Mouse (Mus musculus): ENCODE data around the gene Ddc.

Ddc gene

GRCm38 (mm10) chr11:11875230-11875629 is 22.7 kb downstream of the Ddc start:
- no peak for DNase-seq

- no peak for DNase-seq
These were observed 24.7 kb downstream of the Ddc start for GRCm38 (mm10) chr11:11873023-11873908.

DNA sequence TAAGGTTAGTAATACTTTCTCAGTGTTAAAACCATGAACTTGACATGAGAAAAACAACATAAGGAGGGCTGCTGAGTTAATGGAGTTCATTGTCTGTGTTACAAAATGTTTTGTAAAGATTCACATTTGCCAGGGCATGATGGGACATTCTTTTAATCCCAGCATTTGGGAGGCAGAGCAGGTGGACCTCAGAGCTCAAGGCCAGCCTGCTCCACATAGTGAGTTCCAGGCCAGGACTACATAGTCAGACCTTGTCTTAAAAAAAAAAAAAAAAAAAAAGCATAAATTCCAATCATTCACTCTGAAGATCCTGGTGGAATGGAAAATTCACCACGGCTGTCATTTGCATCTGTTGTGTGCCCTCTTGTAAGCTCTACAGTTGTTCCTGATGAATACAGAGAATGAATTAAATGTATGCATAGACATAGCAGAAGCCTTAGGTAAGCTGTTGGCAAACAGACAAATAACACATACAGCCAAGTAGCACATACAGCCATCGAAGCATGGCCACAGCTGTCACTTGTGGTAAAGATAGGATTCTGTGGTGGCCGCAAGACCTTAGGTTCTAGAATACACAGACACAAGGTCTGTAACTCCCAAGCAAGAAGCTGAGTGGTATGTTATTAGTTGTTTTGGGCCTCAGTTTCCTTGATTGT is 25.7 kb downstream of the Ddc start:
- no peak for DNase-seq

GRCm38 (mm10) chr11:11871197-11871813 is 26.6 kb downstream of the Ddc start:
- no peak for DNase-seq

GRCm38 (mm10) chr11:11867971-11868481 is 29.9 kb downstream of the Ddc start:
- peak; percentile 16 for DNase-seq

DNA sequence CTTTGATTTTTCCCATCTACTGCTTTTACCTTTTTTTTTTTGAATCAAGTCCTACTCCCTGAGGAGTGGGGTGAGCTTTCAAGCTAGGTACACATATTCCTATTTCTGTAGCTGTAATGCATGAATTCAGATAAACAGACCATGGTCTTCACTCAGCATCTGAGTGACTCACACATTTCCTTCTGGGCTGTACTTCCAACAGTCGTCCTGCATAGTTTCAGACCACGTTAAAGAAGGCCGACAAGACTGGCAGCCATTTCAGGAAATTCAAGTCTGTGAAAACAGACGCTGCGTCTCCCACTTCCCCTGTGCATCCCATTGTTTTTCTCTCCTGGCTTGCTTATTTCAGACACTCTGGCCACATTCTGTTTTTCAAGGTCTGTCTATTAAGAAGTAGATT is 31.2 kb downstream of the Ddc start:
- no peak for DNase-seq

DNA sequence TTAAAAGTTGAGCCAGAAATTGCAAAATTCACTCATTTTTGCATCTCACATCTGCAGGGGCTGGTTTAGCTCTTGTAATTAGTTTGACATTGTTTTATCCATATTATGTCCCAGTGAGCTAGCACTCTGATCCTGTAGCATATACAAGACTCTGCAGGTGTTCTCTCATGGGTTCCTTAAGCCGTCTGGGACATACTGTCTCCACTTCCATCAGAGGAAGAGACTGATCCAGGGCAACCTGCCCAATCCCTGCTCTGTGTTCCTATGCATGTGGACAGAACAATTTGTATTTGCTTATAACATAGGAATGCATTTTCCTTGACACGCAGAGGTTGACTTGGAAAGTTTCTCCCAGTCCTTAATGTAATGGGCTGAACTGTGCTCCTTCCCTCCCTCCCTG is 32.8 kb downstream of the Ddc start:
- no peak for DNase-seq

DNA sequence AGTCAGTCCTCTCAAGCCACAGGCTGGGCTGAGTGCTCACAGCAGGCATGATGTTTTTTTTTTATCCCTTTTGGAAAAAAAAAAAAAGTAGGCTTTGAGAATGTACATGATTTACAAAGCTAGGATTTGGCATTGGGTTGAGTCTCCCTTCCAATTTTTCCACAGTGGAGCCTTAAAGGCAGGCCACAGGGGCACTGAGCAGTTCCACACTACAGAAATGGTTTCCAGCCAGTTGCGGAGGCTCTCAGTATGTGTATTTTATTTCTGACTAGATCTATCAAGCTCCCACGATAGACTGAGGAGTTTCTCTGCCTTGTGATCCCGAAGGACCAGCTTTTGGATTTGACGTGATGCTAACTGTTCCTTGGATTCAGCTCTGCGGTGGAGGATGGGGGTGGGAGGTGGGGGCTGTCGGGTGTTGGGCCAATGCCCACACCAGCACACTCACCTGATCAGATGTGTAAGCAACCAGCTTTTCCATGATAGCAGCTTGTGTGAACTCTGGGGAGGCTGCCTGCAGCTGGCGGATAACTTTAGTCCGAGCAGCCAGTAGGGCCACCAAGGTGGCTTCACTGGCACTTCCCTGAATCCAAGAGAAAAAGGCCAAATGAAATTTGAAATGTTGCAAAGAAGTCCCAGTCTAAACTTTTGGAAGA is 33.4 kb downstream of the Ddc start:
- DNase-seq: no peak

DNA sequence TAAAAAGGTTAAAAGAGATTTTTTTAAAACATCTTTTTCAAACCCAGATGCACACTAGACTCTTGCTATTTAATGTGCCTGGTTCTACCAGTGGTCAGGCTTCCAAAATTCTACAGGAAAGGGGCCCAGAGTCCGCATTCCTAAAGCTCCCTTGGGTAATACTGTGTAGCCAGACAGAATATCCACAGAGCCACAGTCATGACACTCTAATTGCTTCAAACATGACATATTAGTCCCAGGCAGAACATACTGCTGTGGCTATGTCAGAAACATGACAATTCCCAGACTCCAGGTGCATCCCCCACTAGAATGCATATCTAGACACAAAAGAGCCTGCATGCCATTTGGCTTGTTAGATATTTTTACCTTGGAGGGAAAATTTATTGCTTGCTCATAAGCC is 35.4 kb downstream of the Ddc start:
- no peak for DNase-seq

GRCm38 (mm10) chr11:11856959-11857358 is 41.0 kb downstream of the Ddc start:
- DNase-seq: no peak

- DNase-seq: peak; percentile 37
These were observed 42.2 kb downstream of the Ddc start for GRCm38 (mm10) chr11:11855685-11856131.

DNA sequence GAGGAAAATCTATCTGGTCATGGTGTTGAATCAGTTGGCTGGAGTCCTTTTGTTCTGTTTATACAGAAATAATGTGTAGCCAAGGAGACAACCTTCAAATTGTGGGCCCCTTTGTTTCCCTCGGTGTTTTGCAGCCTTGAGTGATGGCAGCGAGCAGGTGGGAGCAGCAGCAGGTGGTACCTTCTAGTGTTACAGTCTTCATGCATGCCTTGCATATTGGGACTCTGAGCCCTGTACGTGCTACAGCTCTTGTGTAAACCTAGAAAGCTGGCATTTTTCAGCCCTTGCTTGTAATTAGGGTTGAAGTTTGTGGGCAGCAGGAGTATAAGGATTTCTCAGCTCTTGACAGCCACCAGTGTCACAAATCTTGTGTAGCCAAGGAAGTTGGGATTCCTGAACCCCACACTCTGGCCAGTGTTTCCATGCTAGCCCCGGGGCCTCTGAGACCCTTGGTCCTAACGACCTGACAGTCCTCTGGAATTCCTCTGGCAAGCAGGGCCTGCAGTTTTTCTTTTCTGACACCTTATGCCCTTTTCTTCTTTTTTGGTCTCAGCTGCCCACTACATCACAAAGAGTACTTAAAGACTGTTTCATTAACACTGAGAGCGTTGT is 42.8 kb downstream of the Ddc start:
- no peak for DNase-seq

- no peak for DNase-seq
These were observed 44.0 kb downstream of the Ddc start for GRCm38 (mm10) chr11:11853731-11854461.

- no peak for DNase-seq
These were observed 45.9 kb downstream of the Ddc start for GRCm38 (mm10) chr11:11851957-11852505.

GRCm38 (mm10) chr11:11850476-11851267 is 47.3 kb downstream of the Ddc start:
- DNase-seq: no peak

DNA sequence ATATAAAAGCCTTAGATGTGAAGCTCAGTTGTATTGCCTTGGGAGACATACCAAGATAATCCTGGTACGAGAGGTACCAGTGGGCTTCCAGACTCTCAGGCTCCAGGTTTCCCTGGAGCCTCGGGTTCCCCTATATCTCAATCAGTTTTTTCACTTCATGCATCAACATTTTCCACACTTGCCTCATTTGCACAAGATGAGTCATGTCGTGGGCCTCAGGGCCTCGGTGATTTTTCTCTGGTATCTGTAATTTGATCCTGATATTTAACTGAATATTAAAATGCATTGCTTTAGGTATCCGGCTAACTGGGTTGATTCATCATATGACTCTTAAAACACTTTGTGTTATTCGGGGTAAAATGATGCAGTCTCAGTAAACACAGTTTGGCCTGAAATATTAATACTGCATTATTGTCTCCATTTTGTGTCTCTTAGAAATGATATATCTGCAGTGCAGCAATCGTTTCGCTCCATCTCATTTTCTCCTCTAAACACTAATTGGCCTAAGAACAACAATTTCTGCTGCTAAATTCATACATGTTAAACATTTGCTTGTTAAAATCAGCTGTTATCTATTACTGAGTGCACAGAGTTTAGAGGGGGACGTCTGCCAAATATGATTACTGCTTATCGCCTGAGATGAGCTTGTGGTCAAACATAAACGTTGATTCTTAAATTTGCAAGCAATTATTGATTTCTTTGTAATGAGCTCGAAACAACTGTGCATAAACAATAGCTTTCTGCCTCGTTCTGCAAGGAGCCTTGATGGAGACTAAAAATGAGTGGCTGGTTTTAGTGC is 48.2 kb downstream of the Ddc start:
- DNase-seq: no peak

GRCm38 (mm10) chr11:11848467-11848866 is 49.5 kb downstream of the Ddc start:
- no peak for DNase-seq

DNA sequence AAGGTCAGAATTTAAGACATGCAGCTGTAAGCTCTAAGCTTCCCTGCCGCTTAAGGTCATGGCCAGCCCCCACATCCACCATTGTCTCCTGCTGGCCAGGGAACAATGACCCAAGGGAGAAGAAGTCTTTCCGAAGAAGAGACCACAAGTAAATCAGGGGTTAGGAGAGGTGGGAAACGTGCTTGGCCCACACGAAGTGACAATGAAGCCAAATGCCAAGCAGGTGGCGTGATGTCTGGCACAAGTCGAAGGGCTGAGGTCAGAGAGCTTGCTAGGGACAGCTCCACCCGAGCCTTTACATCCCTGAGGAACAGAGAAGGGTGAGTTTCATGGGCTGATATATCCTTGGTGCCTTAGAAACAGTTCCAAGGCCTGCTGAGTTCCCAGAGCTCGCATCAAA is 52.9 kb downstream of the Ddc start:
- DNase-seq: no peak

GRCm38 (mm10) chr11:11844367-11844971 is 53.5 kb downstream of the Ddc start:
- DNase-seq: no peak

Measured in right cerebral cortex, postnatal 4 days (tissue).